Mouse (Mus musculus): Measurements from ENCODE around the gene Des. TPM values are rescaled to one million over a fixed set of nuclear protein-coding genes. Genes with fewer than 3 reads are reported as not detected.

Des gene
- polyA plus RNA-seq, 1 experiment, result 0.70 TPM

DNA sequence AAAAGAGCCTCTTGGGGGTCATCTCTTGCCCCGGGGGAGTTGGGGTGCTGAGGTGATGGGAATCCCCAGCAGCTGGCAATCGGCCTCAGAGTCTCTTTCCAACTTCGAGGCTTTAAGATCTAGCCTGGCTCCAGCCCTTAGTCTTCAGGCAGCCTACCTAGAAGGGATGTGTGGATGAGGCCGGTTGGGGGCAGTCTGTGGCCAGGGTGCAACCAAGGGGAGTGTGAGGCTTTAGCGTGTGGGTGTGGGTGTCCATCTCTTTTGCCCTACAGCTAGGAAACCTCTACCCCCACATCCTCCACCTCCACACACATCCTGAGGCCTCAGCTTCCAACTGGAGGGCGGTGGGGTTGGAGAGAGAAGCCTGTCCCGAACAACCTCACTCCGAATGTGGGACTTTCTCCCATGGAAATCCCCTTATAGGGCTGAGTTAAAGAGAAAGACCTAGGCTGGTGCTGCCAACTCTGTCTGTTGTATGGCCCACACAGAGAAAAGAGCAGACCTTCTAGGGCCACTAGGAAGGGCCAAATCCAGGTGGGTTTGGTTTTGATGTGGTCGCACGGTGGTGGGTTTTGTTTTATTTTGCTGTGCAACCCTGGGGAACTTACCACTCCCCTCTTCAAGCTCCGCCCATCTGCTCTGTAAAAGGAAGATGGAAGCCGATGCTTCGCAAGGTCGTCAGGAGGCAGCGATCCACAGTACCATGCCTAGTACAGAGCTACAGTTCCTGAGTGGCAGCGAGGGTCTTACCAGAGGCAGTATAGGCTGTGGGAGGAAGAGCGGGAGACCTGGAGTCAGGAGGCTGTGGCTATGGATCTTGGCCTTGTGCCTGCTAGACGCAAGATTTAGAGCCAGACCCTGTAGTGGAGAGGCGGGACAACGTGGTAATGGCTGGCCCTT, 14.8 kb upstream of the Des start:
- no peak overlapping the region for H3K27ac ChIP-seq (ENCODE audit: insufficient read depth, low read depth, low read length)
- peaks cover 6% of the 10 kb centered on the region; the same call in 1 of the 2 replicates for H3K4me1 ChIP-seq (ENCODE audit: control insufficient read depth, insufficient read depth, low read length)
- H3K4me3 ChIP-seq (ENCODE audit: insufficient read depth, low read length), result no peak overlapping the region
- TF ChIP-seq CTCF (IDR thresholded peaks at IDR 0.05; ENCODE audit: low read depth, low read length) (no peak), POLR2A (IDR thresholded peaks at IDR 0.05; ENCODE audit: borderline replicate concordance, low read depth, low read length) (no peak)

DNA sequence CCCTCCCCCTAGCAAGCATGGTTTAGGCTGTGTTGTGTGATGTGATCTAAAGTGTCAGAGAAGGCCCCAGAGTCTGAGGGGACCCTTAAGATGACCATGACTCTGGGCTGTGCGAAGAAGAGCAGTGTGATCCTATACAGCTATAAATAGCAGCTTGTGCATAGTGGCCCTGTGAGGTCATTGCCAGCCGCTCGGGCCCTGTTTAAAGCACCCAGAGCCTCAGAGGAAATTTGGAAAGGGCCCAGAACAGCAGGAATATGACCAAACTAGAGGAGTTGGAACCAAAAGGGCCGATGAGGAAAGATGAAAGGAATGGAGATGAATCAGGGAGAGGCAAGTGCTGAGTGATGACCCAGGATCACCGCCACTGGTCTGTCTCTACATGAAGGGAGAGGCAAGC, 12.8 kb upstream of the Des start:
- TF ChIP-seq POLR2A (IDR thresholded peaks at IDR 0.05; ENCODE audit: borderline replicate concordance, low read depth, low read length) (no peak), CTCF (IDR thresholded peaks at IDR 0.05; ENCODE audit: low read depth, low read length) (no peak)
- no peak overlapping the region for H3K4me3 ChIP-seq (ENCODE audit: insufficient read depth, low read length)
- no peak overlapping the region for H3K27ac ChIP-seq (ENCODE audit: insufficient read depth, low read depth, low read length)
- peaks cover 6% of the 10 kb centered on the region; the same call in 1 of the 2 replicates for H3K4me1 ChIP-seq (ENCODE audit: control insufficient read depth, insufficient read depth, low read length)

DNA sequence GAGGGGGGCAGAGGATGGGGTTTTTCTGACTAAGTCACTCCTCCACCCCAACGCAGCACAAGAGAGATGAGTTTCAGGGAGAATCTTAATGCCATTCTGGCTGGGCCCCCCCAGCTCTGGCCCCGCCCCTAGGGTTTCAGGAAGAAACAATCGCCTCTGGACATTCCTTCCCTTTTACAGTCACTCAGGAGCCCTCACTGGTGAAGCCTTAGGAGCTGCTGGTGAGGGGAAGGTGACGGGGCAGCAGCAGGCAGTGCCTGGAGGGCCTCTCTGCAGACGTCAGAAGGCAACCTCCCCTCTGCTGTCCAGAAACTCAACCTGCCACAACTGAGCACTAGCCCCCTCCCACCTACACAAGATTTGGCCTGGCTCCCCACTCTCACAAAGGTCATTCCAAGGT, 10.9 kb upstream of the Des start:
- H3K27ac ChIP-seq (ENCODE audit: insufficient read depth, low read depth, low read length), result no peak overlapping the region
- H3K4me1 ChIP-seq (ENCODE audit: control insufficient read depth, insufficient read depth, low read length), result peaks cover 6% of the 10 kb centered on the region; the same call in 1 of the 2 replicates
- H3K4me3 ChIP-seq (ENCODE audit: insufficient read depth, low read length), result no peak overlapping the region
- TF ChIP-seq CTCF (IDR thresholded peaks at IDR 0.05; ENCODE audit: low read depth, low read length), result no peak
- no peak for TF ChIP-seq POLR2A (IDR thresholded peaks at IDR 0.05; ENCODE audit: borderline replicate concordance, low read depth, low read length)

DNA sequence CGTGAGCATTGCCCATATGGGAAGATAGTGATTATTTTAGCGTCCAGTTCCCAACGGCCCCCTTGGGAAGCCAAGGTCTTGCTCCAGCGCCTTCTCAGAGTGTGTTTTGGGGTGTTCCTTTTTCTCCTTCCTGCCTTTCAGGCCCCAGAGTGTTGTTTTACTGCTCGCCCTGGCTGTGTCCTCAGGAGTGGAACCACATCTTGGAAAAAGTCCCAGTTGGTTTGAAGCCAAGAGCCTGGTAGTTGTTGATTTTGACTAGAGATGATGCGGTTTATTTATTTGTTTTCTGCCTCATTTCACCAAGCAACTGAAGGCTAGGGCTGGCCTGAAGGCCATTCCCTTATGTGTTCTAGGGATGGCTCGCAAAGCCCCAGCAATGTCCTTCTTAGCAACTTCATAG, 2.9 kb upstream of the Des start:
- no peak for TF ChIP-seq CTCF (IDR thresholded peaks at IDR 0.05; ENCODE audit: low read depth, low read length)
- TF ChIP-seq POLR2A (IDR thresholded peaks at IDR 0.05; ENCODE audit: borderline replicate concordance, low read depth, low read length), result no peak

DNA sequence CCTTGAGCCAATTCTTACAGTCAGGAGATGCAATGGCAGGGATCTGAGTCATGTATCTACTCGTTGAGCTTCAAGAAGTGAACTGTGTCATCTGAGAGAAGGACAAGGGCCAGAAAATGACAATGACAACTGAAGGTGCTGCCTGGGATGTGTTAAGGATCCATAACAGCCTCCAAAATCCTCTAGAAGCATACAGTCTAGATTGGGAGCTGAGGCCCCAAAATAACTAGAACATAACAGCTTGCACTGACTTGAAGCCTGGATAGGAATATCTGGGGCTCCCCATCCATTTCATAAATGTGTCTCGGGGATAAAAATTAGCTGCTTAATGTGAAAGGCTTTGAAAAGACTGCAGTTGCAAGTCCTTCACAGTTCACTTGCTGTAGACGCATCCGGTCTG, 2.1 kb upstream of the Des start:
- Histone ChIP-seq H3K27ac (ENCODE audit: insufficient read depth, low read depth, low read length) (no peak overlapping the region), H3K4me3 (ENCODE audit: insufficient read depth, low read length) (no peak overlapping the region), H3K4me1 (ENCODE audit: control insufficient read depth, insufficient read depth, low read length) (no peaks in the 10 kb centered on the region)
- TF ChIP-seq CTCF (IDR thresholded peaks at IDR 0.05; ENCODE audit: low read depth, low read length) (no peak), POLR2A (IDR thresholded peaks at IDR 0.05; ENCODE audit: borderline replicate concordance, low read depth, low read length) (no peak)

More for the DNA sequence above, 2.9 kb upstream of the Des start:
- H3K4me1 ChIP-seq (ENCODE audit: control insufficient read depth, insufficient read depth, low read length), result no peaks in the 10 kb centered on the region
- no peak overlapping the region for H3K27ac ChIP-seq (ENCODE audit: insufficient read depth, low read depth, low read length)
- no peak overlapping the region for H3K4me3 ChIP-seq (ENCODE audit: insufficient read depth, low read length)

DNA sequence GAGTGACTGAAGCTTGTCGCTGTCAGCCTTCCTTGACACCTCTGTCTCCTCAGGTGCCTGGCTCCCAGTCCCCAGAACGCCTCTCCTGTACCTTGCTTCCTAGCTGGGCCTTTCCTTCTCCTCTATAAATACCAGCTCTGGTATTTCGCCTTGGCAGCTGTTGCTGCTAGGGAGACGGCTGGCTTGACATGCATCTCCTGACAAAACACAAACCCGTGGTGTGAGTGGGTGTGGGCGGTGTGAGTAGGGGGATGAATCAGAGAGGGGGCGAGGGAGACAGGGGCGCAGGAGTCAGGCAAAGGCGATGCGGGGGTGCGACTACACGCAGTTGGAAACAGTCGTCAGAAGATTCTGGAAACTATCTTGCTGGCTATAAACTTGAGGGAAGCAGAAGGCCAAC, 783 bp upstream of the Des start:
- no peaks in the 10 kb centered on the region for H3K4me1 ChIP-seq (ENCODE audit: control insufficient read depth, insufficient read depth, low read length)
- no peak overlapping the region for H3K27ac ChIP-seq (ENCODE audit: insufficient read depth, low read depth, low read length)
- no peak overlapping the region for H3K4me3 ChIP-seq (ENCODE audit: insufficient read depth, low read length)
- TF ChIP-seq POLR2A (IDR thresholded peaks at IDR 0.05; ENCODE audit: borderline replicate concordance, low read depth, low read length) (no peak), CTCF (IDR thresholded peaks at IDR 0.05; ENCODE audit: low read depth, low read length) (no peak)

DNA sequence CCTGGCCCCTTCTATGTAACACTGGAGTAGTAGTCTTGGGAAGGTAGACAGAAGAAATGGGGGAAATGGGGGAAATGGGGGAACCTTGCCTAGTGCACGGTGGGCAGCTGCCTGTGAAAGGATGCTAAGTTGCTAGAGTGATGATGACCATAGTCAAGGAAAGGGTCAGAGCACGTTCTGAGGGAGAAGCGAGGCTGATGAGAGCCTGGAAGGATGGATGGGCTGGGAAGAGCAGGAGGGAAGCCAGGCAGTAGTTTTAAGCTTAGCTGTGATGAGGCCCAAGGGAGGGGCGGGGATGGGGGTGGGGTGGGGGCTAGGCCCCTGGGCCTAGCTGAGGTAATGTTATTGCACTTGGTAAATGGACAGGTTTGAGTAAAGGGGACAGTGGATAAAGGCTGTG, 994 bp downstream of the Des start:
- no peak overlapping the region for H3K27ac ChIP-seq (ENCODE audit: insufficient read depth, low read depth, low read length)
- TF ChIP-seq POLR2A (IDR thresholded peaks at IDR 0.05; ENCODE audit: borderline replicate concordance, low read depth, low read length), result no peak
- no peak for TF ChIP-seq CTCF (IDR thresholded peaks at IDR 0.05; ENCODE audit: low read depth, low read length)
- no peaks in the 10 kb centered on the region for H3K4me1 ChIP-seq (ENCODE audit: control insufficient read depth, insufficient read depth, low read length)
- no peak overlapping the region for H3K4me3 ChIP-seq (ENCODE audit: insufficient read depth, low read length)

DNA sequence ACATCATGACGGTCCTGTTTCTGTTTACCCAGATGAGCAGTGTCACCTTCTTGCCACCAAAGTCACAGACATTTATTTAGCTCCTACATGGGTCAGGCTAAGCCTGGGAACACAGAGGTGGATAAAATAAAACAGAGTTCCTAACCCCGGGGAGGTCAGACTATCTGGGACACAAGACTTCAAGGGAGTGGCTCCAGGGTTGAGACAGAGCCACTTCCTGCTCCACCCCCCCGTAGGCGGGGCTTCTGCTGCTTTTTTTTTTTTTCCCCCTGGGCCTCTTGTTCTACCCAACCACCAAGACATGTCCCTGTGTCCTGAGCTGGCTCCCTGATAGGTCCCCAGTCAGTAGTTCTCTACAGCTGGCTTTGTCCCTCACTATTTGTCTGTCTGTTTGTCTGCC, 1.6 kb downstream of the Des start:
- Histone ChIP-seq H3K4me3 (ENCODE audit: insufficient read depth, low read length) (no peak overlapping the region), H3K27ac (ENCODE audit: insufficient read depth, low read depth, low read length) (no peak overlapping the region), H3K4me1 (ENCODE audit: control insufficient read depth, insufficient read depth, low read length) (no peaks in the 10 kb centered on the region)
- no peak for TF ChIP-seq POLR2A (IDR thresholded peaks at IDR 0.05; ENCODE audit: borderline replicate concordance, low read depth, low read length)
- no peak for TF ChIP-seq CTCF (IDR thresholded peaks at IDR 0.05; ENCODE audit: low read depth, low read length)

DNA sequence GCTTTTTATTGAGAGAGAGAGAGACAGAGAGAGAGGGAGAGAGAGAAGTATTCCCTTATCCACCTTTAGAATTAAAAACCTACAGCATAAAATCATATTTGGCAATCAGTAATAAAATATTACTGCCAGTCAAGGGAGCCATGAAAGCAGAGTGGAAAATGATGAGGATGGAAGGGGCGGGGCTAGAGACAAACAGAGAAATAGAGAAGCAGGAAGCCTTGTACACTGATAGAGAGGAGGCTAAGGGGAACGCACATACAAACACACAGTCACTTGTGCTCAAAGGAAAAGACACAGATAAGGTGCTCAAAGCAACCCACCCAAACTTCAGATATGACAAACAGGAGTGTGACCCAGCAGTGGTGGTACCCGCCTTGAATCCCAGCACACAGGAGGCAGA, 3.7 kb downstream of the Des start:
- TF ChIP-seq POLR2A (IDR thresholded peaks at IDR 0.05; ENCODE audit: borderline replicate concordance, low read depth, low read length), result no peak
- no peak for TF ChIP-seq CTCF (IDR thresholded peaks at IDR 0.05; ENCODE audit: low read depth, low read length)
- Histone ChIP-seq H3K4me1 (ENCODE audit: control insufficient read depth, insufficient read depth, low read length) (no peaks in the 10 kb centered on the region), H3K4me3 (ENCODE audit: insufficient read depth, low read length) (no peak overlapping the region), H3K27ac (ENCODE audit: insufficient read depth, low read depth, low read length) (no peak overlapping the region)

DNA sequence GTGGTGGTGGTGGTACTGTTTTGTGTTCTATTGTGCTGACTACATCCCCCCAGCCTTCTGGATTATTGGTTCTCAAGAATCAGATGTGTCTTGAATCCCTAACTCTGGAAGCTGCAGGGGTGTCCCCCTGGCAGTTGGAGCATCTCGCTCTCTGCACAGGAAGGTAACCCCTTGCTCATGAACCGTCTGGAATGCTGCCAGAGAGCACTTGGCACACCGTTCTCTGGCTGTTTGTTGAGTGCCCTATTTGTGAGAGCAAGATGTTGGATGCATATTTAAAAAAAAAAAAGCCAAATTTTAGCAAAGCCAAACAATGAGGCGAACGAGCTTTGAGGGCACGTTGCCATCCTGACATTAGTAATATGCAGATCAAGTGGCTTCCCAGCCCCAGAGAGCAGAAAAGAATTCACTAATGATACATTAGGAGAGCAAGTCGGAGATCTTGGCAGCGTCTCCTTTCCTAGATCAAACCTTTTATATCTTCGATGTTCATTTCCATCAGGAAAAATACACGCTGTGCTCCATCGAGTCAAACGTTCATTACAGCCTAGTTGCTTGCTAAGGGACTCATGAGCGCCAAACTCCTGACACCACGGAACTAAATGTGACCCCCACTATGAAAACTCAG, 5.5 kb downstream of the Des start:
- TF ChIP-seq CTCF (IDR thresholded peaks at IDR 0.05; ENCODE audit: low read depth, low read length) (no peak), POLR2A (IDR thresholded peaks at IDR 0.05; ENCODE audit: borderline replicate concordance, low read depth, low read length) (no peak)

More for the DNA sequence above, 5.5 kb downstream of the Des start:
- Histone ChIP-seq H3K4me3 (ENCODE audit: insufficient read depth, low read length) (no peak overlapping the region), H3K4me1 (ENCODE audit: control insufficient read depth, insufficient read depth, low read length) (no peaks in the 10 kb centered on the region), H3K27ac (ENCODE audit: insufficient read depth, low read depth, low read length) (no peak overlapping the region)
